Mouse (Mus musculus) layer of hippocampus, adult 11-12 months (tissue): ENCODE results near the gene Ccer2.

Experiments
- DNase-seq: peaks from one replicate; pipeline ENCODE4 v3.0.0; 2022; ENCODE audit warnings: low spot score

The Ccer2 gene

GRCm38 (mm10) chr7:28749935-28750334, 6.0 kb upstream of the Ccer2 start:
- no peak for DNase-seq

GRCm38 (mm10) chr7:28758623-28759022, 2.6 kb downstream of the Ccer2 start:
- no peak for DNase-seq

GRCm38 (mm10) chr7:28761907-28762306, 5.9 kb downstream of the Ccer2 start:
- DNase-seq = no peak

- DNase-seq = no peak
Measured at GRCm38 (mm10) chr7:28765211-28765610, 9.2 kb downstream of the Ccer2 start.

GRCm38 (mm10) chr7:28766173-28766879, 10.4 kb downstream of the Ccer2 start, which contains the start of gene Sirt2:
Sirt2 (plus strand) TSS chr7:28766735.
- peak; percentile 100 for DNase-seq

GRCm38 (mm10) chr7:28766910-28767309, 10.9 kb downstream of the Ccer2 start:
- no peak for DNase-seq

- no peak for DNase-seq
Measured at GRCm38 (mm10) chr7:28767462-28767965, 11.5 kb downstream of the Ccer2 start, which contains the start of gene Nfkbib. Nfkbib (minus strand) TSS chr7:28767512.

GRCm38 (mm10) chr7:28769414-28769958, 13.5 kb downstream of the Ccer2 start:
- no peak for DNase-seq

- no peak for DNase-seq
Measured at GRCm38 (mm10) chr7:28770309-28770708, 14.3 kb downstream of the Ccer2 start.

- DNase-seq = no peak
Measured at GRCm38 (mm10) chr7:28771867-28772266, 15.9 kb downstream of the Ccer2 start.

GRCm38 (mm10) chr7:28773163-28773562, 17.2 kb downstream of the Ccer2 start:
- no peak for DNase-seq

- DNase-seq = no peak
Measured at GRCm38 (mm10) chr7:28774164-28774563, 18.2 kb downstream of the Ccer2 start.

- DNase-seq = no peak
Measured at GRCm38 (mm10) chr7:28775129-28775528, 19.2 kb downstream of the Ccer2 start.

GRCm38 (mm10) chr7:28778825-28779224, 22.9 kb downstream of the Ccer2 start:
- DNase-seq = no peak

GRCm38 (mm10) chr7:28780067-28780658, 24.2 kb downstream of the Ccer2 start:
- DNase-seq = peak; percentile 95

GRCm38 (mm10) chr7:28780857-28781256, 24.9 kb downstream of the Ccer2 start:
- no peak for DNase-seq

- DNase-seq = no peak
Measured at GRCm38 (mm10) chr7:28781261-28781663, 25.3 kb downstream of the Ccer2 start.

- no peak for DNase-seq
Measured at GRCm38 (mm10) chr7:28785161-28785560, 29.2 kb downstream of the Ccer2 start.

GRCm38 (mm10) chr7:28787884-28788283, 31.9 kb downstream of the Ccer2 start:
- DNase-seq = no peak

GRCm38 (mm10) chr7:28788307-28789195, 32.6 kb downstream of the Ccer2 start, which contains the start of gene Rinl:
Rinl (plus strand) TSS chr7:28788969.
- no peak for DNase-seq

GRCm38 (mm10) chr7:28789235-28789634, 33.3 kb downstream of the Ccer2 start:
- DNase-seq = no peak
